Mouse (Mus musculus): Measurements from ENCODE around the gene Gm5624. TPM values are rescaled to one million over a fixed set of nuclear protein-coding genes. Genes with fewer than 3 reads are reported as not detected.
"Not testable (repeated sequence)": the region's sequence is repeated elsewhere in the genome, so short reads cannot be mapped to it uniquely, and the experiment has no call there.

Gm5624 gene
- not detected in 2 replicates for total RNA-seq (2017)

DNA sequence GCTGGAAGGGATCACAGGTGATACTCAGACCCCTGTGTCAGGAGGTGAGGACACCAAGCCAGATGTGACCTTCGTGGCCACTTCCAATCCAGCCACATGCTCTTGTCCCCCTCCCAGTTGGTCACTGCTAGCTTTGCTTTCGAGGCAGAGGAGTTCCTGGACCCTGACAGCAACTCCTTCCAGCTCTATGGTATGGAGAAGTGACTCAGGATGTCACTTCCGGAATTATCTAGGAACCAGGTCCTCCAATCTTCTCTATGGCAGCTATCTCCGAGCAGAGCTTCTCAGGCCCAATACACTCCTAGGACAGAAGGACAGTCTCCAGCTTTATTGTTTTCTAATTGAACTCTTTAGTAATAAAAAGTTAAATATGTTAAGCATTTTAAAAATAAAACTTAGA lies at the start of gene Gm5624:
Gm5624 (minus strand) TSS at position 202 of the 400 bp plus-strand sequence.
- ATAC-seq (replicated peaks in 1 of 2; ENCODE audit: insufficient read depth in 1 of 2, low FRiP score in 2 of 2, low TSS enrichment in 1 of 2, low read depth in 1 of 2, poor library complexity in 2 of 2, severe bottlenecking in 2 of 2), result not testable (repeated sequence)

DNA sequence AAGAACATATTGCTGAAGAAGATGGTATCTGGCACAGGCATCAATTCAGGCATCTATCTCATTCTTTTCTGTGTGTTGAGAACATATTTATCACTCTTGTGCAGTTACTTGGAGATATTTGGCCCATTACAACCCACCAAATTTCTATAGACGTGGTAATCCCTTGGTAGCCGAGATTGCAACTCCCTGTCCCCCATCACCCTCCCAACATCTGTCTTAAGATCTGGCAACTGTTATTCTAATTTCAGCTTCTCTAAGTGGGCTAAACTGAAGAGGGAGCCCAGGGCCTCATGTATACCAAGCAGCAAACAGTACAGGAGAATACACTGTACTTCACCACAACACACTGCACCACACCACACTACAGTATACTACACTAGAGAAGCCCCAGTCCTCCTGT lies 36.0 kb downstream of the Gm5624 start:
- ATAC-seq (replicated peaks in 1 of 2; ENCODE audit: insufficient read depth in 1 of 2, low FRiP score in 2 of 2, low TSS enrichment in 1 of 2, low read depth in 1 of 2, poor library complexity in 2 of 2, severe bottlenecking in 2 of 2), result not testable (repeated sequence)

DNA sequence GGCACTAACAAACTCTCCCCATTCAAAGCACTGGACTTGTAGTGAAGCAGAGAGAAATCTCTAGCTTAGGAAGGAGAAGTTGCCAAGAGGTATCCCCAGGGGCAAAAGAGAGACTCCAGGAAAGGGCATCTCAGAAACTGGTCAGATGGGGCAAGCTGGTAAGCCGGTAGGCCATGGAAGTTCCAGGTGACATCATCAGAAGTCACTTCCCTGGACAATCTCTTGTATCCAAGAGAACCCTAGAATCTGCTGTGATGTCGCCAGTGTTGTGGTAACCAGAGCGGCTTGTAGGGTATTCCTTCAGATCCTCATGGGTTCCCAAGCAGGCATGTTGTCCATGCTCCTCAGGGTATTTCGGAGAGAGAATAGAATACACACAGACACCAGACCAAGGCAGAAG lies 44.9 kb downstream of the Gm5624 start, which contains the start of gene Gm8247:
Gm8247 (plus strand) TSS at position 301 of the 400 bp plus-strand sequence.
- ATAC-seq (replicated peaks in 1 of 2; ENCODE audit: insufficient read depth in 1 of 2, low FRiP score in 2 of 2, low TSS enrichment in 1 of 2, low read depth in 1 of 2, poor library complexity in 2 of 2, severe bottlenecking in 2 of 2), result not testable (repeated sequence)

DNA sequence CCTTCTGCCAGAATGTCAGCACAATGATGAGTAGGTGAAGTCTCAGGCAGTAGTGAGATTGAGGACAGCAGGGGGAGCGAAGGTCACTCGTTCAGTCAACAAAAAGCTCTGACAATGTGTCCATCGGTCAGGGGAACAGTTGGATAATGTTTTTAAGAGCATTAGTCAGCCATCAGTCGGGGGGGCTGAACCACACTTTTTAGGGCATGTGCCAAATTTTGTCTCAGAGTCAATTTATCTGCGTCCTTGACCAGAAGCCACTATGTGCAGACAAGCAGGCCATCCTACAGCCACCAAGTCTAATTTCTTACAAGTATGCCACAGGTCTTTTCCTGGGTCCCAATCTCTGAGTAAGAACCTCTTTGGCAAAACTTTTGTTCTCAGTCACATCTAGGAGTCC lies 79.8 kb downstream of the Gm5624 start:
- not testable (repeated sequence) for ATAC-seq (replicated peaks in 1 of 2; ENCODE audit: insufficient read depth in 1 of 2, low FRiP score in 2 of 2, low TSS enrichment in 1 of 2, low read depth in 1 of 2, poor library complexity in 2 of 2, severe bottlenecking in 2 of 2)

DNA sequence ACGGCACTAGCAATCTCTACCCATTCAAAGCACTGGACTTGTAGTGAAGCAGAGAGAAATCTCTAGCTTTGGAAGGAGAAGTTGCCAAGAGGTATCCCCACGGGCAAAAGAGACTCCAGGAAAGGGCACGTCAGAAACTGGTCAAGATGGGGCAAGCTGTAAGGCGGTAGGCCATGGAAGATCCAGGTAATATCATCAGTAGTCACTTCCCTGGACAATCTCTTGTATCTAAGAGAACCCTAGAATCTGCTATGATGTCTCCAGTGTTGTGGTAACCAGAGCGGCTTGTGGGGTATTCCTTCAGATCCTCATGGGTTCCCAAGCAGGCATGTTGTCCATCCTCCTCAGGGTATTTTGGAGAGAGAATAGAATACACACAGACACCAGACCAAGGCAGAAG lies 109.8 kb downstream of the Gm5624 start, which contains the start of gene Gm17093:
Gm17093 (plus strand) TSS at position 301 of the 400 bp plus-strand sequence.
- not testable (repeated sequence) for ATAC-seq (replicated peaks in 1 of 2; ENCODE audit: insufficient read depth in 1 of 2, low FRiP score in 2 of 2, low TSS enrichment in 1 of 2, low read depth in 1 of 2, poor library complexity in 2 of 2, severe bottlenecking in 2 of 2)

Other genes starting within 250 kb of the Gm5624 start
- gene Gm3371, start 217.2 kb downstream of the Gm5624 start, total RNA-seq (2017), result not detected in 2 replicates
- not detected in 2 replicates for gene Gm8232, start 194.3 kb downstream of the Gm5624 start, total RNA-seq (2017)
- not detected in 2 replicates for gene BC061237, start 135.5 kb downstream of the Gm5624 start, total RNA-seq (2017)
- gene Gm17093, start 109.7 kb downstream of the Gm5624 start, total RNA-seq (2017), result not detected in 2 replicates
- gene Gm8247, start 44.8 kb downstream of the Gm5624 start, total RNA-seq (2017), result not detected in 2 replicates
- gene Gm8257, start 78.5 kb upstream of the Gm5624 start, total RNA-seq (2017), result not detected in 2 replicates
- not detected in 2 replicates for gene Gm8267, start 122.4 kb upstream of the Gm5624 start, total RNA-seq (2017)
- gene Ptgdr, start 231.4 kb upstream of the Gm5624 start, total RNA-seq (2017), result not detected in 2 replicates

All from hematopoietic stem cell, adult 5-6 weeks (primary cell).